Mouse (Mus musculus): Measurements from ENCODE around the gene 2310034G01Rik. TPM values are rescaled to one million over a fixed set of nuclear protein-coding genes. Genes with fewer than 3 reads are reported as not detected.

Gene 2310034G01Rik
- polyA plus RNA-seq, 1 experiment from 2014 or later, result 1.8 TPM

DNA sequence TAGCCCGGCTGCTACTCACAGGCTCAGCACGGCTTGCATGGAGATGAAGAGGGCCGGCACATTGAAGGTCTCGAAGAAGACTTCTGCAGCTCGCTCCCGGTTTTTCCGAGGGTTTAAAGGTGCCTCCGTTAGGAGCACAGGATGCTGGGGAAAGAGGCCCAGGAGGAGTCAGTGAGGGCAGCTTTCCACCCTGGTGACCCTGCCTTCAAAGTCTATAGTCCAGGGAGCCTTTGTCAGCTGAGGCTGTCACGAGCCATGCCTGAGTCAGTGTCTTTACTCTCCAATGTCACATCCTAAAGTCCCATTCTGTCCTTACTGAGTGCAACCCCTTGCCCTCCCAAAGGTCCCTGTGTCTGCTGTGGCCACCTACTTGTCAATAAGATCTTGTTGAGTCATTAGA is 32.2 kb upstream of the 2310034G01Rik start:
- H3K9ac ChIP-seq, result no peak overlapping the region

DNA sequence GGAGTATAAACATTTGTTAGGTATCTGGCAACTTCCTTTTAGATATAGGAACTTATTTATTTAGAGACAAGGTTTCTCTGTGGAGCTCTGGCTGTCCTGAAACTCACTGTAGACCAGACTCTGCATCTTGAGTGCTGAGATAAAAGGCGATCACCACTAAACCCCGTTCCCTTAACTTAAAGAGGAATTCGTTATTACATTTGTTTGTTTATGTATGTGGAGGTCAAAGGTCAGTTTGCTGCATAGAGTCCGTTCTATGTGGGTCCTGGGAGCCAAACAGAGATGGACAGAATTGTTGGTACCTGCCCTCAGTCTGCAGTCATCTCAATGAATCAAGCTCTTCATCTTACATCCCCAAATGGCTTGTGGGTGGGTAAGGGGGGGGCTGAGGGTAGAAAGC is 25.8 kb upstream of the 2310034G01Rik start:
- peaks cover 48% of the 10 kb centered on the region for H3K36me3 ChIP-seq (replicated peaks)
- no peak overlapping the region for H3K4me2 ChIP-seq
- no peak overlapping the region for H3K27ac ChIP-seq
- H3K9ac ChIP-seq, result no peak overlapping the region
- 75% methylated on average over 4 of the region's 4 CpGs for WGBS
- H3K4me1 ChIP-seq, result no peaks in the 10 kb centered on the region
- no peaks in the 10 kb centered on the region for H3K9me3 ChIP-seq
- H3K4me3 ChIP-seq (replicated peaks), result no peak overlapping the region
- no peak for ATAC-seq (ENCODE audit: low FRiP score)
- no peaks in the 10 kb centered on the region for H3K27me3 ChIP-seq

More for the DNA sequence above, 32.2 kb upstream of the 2310034G01Rik start:
- ATAC-seq (ENCODE audit: low FRiP score), result no peak
- H3K36me3 ChIP-seq (replicated peaks), result peaks cover 92% of the 10 kb centered on the region
- no peaks in the 10 kb centered on the region for H3K9me3 ChIP-seq
- no peaks in the 10 kb centered on the region for H3K27me3 ChIP-seq
- H3K4me3 ChIP-seq (replicated peaks), result no peak overlapping the region
- H3K4me2 ChIP-seq, result no peak overlapping the region
- WGBS, result 88% methylated on average over 9 of the region's 9 CpGs
- no peaks in the 10 kb centered on the region for H3K4me1 ChIP-seq
- no peak overlapping the region for H3K27ac ChIP-seq

DNA sequence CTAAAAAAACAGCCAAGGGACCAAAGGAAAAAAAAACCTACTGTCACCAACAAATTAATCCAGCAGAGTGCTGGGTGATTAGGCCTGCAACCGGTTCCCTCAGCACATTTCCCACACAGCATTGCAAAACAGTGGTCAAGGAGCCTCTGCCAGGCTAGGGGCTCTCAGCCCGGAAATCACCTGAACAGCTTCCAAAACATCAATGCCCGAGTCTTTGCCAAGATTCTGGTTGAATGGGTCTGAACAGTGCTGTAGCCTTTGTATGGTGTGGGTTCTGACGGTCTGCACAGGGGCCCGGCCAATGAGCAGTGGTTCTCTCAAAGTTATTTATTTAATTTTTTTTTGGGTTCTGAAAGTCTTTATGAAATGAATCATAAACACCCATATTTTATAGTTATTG is 25.4 kb upstream of the 2310034G01Rik start:
- WGBS, result 61% methylated on average over 5 of the region's 5 CpGs
- Histone ChIP-seq H3K4me1 (no peaks in the 10 kb centered on the region), H3K4me2 (no peak overlapping the region), H3K4me3 (replicated peaks) (no peak overlapping the region), H3K9ac (no peak overlapping the region), H3K36me3 (replicated peaks) (peaks cover 44% of the 10 kb centered on the region), H3K27me3 (no peaks in the 10 kb centered on the region), H3K27ac (no peak overlapping the region), H3K9me3 (no peaks in the 10 kb centered on the region)
- no peak for ATAC-seq (ENCODE audit: low FRiP score)

DNA sequence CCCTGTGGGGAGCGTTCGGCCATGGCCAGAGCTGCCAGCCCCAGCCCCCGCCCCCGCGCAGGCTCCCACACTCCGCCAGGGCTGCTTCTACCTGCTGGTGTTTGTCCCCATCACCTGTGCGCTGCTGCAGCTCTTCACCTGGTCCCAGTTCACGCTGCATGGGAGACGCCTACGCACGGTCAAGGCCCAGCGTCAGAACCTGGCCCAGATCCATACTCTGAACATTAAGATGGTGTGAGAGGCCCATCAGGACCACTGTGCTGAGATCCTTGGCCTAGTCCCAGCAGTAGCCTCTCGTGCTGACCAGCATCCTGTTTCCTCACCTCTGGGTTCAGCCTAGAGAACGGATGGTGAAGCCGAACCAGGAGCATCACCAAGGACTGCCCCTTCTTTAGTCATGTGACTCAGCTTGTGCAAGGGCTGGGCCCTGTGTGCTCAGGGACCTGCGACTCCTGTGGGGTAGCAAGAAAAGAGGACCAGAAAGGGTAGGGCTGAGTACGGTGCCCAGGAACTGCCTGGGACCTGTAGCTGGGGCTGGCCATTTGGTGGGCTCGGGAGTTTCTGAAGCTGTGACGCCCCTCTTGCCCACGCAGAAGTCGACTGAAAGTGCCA is 24.5 kb upstream of the 2310034G01Rik start:
- Histone ChIP-seq H3K4me3 (replicated peaks) (no peak overlapping the region), H3K9me3 (no peaks in the 10 kb centered on the region), H3K4me2 (no peak overlapping the region), H3K36me3 (replicated peaks) (peaks cover 35% of the 10 kb centered on the region), H3K27me3 (no peaks in the 10 kb centered on the region), H3K27ac (no peak overlapping the region), H3K9ac (no peak overlapping the region), H3K4me1 (no peaks in the 10 kb centered on the region)
- 57% methylated on average over 21 of the region's 21 CpGs for WGBS
- 0 out of 2 replicates have a peak, but pooled peaks have one; percentile 33 for ATAC-seq (ENCODE audit: low FRiP score)

DNA sequence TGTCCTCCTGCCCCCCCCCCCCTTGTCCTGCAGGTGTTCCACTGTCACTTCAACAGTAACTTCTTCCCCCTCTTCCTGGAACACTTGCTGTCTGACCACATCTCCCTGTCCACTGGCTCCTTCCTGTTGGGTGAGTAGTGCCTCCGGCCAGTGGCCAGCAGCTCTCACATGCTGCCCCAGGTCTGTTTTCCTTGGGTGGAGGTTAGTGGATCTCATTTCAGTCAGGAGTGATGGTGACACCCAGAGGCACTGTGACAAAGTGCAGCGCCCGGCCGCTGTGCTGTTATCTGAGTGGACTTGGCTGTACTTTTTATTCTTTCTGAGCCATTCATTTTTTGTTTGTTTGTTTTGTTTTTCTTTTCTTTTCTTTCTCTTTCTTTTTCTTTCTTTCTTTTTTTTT is 19.1 kb upstream of the 2310034G01Rik start:
- WGBS, result 28% methylated on average over 4 of the region's 4 CpGs
- no peak for ATAC-seq (ENCODE audit: low FRiP score)
- Histone ChIP-seq H3K4me1 (no peaks in the 10 kb centered on the region), H3K4me3 (replicated peaks) (no peak overlapping the region), H3K27ac (no peak overlapping the region), H3K36me3 (replicated peaks) (no peaks in the 10 kb centered on the region; the same call in 1 of the 2 replicates), H3K27me3 (no peaks in the 10 kb centered on the region), H3K9ac (no peak overlapping the region), H3K4me2 (no peak overlapping the region), H3K9me3 (no peaks in the 10 kb centered on the region)

DNA sequence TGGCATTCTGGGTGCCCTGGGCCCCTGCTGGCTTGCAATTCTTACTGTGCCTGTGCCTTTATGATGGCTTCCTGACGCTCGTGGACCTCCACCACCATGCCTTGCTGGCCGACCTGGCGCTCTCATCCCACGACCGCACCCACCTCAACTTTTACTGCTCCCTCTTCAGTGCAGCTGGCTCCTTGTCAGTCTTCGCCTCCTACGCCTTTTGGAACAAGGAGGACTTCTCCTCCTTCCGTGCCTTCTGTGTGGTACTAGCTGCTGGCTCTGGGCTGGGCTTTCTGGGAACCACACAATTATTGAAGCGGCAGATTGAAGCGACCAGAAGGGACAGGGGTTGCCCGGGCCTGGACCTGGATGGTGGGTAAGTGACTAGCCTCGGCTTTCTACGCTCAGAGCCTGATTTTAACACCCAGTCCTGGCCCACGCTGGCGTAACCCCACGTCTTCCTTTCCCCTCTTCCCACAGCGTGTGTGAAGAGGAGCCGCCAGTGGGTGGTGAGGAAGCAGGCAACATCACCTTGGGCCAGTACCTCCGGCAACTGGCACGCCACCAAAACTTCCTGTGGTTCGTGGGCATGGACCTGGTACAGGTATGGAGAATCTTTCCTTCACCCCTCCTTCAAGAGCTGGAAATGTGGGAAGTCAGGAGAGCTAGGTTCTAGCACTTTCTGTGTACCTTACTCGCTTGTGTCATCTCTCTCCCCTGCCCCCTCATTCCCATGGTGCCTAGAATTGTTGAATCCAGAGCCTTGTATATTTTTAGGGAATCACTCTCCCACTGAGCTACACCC is 17.9 kb upstream of the 2310034G01Rik start:
- Histone ChIP-seq H3K4me2 (no peak overlapping the region), H3K9ac (no peak overlapping the region), H3K27ac (no peak overlapping the region), H3K4me1 (no peaks in the 10 kb centered on the region), H3K27me3 (no peaks in the 10 kb centered on the region), H3K9me3 (no peaks in the 10 kb centered on the region), H3K36me3 (replicated peaks) (no peaks in the 10 kb centered on the region; the same call in 1 of the 2 replicates), H3K4me3 (replicated peaks) (no peak overlapping the region)
- 88% methylated on average over 23 of the region's 23 CpGs for WGBS
- no peak for ATAC-seq (ENCODE audit: low FRiP score)

DNA sequence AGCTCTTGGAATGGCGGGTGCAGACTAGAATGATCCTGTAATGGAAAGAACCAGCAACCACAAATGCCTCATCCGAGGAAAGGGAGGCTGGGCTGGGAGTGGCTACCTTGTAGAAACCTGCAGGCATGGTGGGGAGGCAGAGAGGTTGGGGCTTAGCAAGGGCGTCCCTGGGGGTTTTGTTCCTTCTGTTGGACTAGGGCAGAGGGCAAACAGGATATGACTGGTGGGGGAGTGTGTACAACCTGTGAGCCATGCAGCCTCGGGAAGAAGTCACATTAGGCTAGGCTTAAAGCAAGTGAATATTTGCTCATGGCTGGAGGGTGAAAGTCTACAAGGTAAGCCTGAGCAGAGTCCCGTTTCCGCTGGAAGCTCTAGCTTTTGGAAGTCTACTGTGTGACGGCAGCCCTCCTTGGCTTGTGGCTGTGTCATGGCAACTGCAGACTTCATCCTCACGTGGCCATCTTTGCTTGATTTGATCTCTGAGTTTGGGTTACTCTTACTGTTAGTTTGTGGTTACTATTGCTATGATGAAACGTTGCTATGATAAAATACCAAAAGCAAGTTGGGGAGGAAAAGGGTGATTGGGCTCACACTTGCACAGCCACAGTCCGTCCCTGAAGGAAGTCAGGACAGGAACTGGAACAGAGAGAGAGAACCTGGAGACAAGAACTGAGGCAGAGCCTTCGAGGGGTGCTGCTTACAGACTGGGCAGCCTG is 13.3 kb upstream of the 2310034G01Rik start:
- Histone ChIP-seq H3K9ac (no peak overlapping the region), H3K9me3 (no peaks in the 10 kb centered on the region), H3K27ac (no peak overlapping the region), H3K4me1 (no peaks in the 10 kb centered on the region), H3K4me3 (replicated peaks) (no peak overlapping the region), H3K27me3 (peaks cover under 1% of the 10 kb centered on the region), H3K4me2 (no peak overlapping the region), H3K36me3 (replicated peaks) (no peaks in the 10 kb centered on the region)
- no peak for ATAC-seq (ENCODE audit: low FRiP score)
- 84% methylated on average over 11 of the region's 11 CpGs for WGBS

DNA sequence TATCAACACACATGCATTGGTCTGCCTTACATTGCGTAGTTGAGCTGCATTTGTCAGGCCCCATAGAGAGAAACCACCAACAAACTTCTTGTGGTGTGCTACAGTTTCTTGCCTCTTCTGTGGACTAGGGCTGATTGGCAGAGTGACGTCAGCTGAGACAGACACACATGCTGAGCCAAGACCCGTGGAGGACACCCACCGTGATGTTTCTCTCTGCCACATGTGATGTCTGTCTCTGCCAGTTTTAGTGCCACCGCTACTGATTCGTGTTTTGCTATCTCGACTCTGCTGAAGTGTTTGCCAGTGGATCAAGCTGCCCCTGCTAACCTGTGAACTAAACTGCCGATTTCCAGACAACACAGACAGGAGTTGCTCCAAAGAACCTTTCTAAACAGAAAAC is 12.0 kb upstream of the 2310034G01Rik start:
- H3K9me3 ChIP-seq, result no peaks in the 10 kb centered on the region

DNA sequence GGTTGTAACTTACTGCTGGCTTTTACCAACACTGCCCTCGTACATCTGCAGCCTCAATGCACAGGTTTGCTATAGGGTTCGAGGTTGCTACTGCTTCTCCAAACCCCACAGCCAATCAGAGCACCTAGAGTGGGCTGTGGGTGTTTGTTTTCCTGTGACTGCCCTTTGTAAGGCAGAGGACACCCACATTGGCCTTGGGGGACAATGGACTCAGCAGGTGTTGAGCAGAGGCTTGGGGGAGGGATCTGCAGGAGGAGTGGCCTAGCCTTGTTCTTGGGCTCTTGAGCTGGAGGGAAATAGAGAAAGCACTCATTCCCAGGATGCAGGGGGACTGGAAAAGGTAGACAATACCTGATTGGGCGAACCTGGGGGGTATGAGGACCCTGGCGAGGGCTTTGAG is 8.3 kb upstream of the 2310034G01Rik start:
- 56% methylated on average over 4 of the region's 4 CpGs for WGBS
- Histone ChIP-seq H3K27ac (no peak overlapping the region), H3K9ac (no peak overlapping the region), H3K9me3 (no peaks in the 10 kb centered on the region), H3K4me2 (no peak overlapping the region), H3K4me3 (replicated peaks) (no peak overlapping the region), H3K27me3 (peaks cover 19% of the 10 kb centered on the region), H3K4me1 (peaks cover 15% of the 10 kb centered on the region; the same call in 1 of the 2 replicates), H3K36me3 (replicated peaks) (no peaks in the 10 kb centered on the region)
- no peak for ATAC-seq (ENCODE audit: low FRiP score)

More for the DNA sequence above, 12.0 kb upstream of the 2310034G01Rik start:
- Histone ChIP-seq H3K36me3 (replicated peaks) (no peaks in the 10 kb centered on the region), H3K27ac (no peak overlapping the region), H3K4me2 (no peak overlapping the region), H3K4me3 (replicated peaks) (no peak overlapping the region), H3K4me1 (peaks cover 7% of the 10 kb centered on the region; the same call in 1 of the 2 replicates), H3K27me3 (peaks cover 14% of the 10 kb centered on the region), H3K9ac (no peak overlapping the region)
- 85% methylated on average over 8 of the region's 8 CpGs for WGBS
- ATAC-seq (ENCODE audit: low FRiP score), result no peak

DNA sequence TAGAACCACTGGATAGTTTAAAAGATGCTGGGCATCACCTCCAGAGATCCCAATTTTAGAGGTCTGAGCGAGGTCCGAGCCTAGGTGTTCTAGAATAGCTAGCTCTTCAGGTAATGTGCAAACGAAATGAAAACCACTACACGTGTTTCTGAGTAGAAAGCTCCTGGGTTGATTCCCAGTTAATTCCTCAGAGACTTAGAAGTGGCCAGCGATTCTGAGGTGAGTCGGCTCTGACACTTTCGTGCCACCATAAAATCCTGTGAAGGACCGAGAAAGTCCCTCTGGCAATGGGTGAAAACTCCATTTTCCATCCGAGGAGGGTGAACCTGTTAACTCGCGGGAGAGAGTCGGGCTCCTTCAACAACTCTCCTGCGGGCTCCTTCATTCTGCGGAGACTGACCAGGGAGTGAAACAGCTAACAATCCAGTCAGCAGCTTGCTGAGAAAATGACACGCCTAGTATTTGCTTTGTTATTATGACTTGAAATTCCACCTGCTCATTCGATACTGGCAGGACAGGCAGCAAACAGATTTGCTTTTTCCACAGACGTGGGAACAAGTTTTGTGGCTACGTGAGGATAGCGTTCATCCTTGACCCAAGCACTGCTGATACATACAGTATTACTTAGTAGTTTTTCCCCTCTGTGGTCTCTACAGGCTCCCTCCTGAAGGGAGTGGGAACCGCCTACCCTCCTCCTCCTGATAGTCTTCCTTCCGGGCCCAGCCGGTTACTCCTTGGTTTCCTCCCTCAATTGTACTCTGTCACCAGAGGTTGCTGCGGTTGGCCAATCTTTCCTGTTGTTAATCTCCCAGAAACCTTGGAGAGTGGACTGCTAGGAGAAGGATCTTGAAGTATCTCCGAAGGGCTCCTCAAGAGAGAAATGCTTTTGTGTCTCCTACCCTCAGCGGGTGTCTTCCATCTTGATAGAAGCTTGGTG is 7.5 kb upstream of the 2310034G01Rik start:
- H3K4me3 ChIP-seq (replicated peaks), result peak overlapping the region; percentile 55

DNA sequence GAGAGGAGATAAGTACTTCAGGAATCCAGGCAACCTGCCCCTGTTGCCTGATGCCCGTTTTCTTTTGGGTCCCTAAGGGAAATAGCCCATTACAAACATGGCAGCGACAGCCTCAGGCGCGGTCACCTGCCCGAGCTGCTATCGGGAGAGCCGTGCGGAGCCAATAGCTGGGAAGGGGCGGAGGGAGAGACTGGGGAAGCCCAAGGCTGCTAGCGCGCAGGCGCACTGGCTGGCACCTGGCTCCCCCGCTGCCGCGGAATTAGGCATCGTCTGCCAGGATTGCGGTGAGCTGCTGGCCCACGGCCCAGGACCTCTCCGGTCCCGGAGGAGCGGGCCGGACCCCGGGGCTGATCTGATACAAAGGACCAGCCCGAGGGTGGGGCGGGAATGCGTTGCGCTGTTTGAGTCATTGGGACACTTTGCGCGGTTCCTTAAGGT is 6.6 kb upstream of the 2310034G01Rik start:
- H3K9ac ChIP-seq, result peak overlapping the region; percentile 62
- H3K36me3 ChIP-seq (replicated peaks), result no peaks in the 10 kb centered on the region
- H3K27me3 ChIP-seq, result peaks cover 25% of the 10 kb centered on the region
- WGBS, result 1% methylated on average over 29 of the region's 29 CpGs
- no peak overlapping the region for H3K27ac ChIP-seq
- peak overlapping the region; percentile 55 for H3K4me3 ChIP-seq (replicated peaks)
- H3K4me1 ChIP-seq, result peaks cover 15% of the 10 kb centered on the region; the same call in 1 of the 2 replicates
- ATAC-seq (ENCODE audit: low FRiP score), result peak; percentile 94
- peak overlapping the region; percentile 73 for H3K4me2 ChIP-seq
- H3K9me3 ChIP-seq, result no peaks in the 10 kb centered on the region

More for the DNA sequence above, 7.5 kb upstream of the 2310034G01Rik start:
- Histone ChIP-seq H3K4me1 (peaks cover 15% of the 10 kb centered on the region; the same call in 1 of the 2 replicates), H3K4me2 (peak overlapping the region; percentile 73), H3K9ac (peak overlapping the region; percentile 62; the same call in 1 of the 2 replicates), H3K27ac (no peak overlapping the region), H3K36me3 (replicated peaks) (no peaks in the 10 kb centered on the region), H3K9me3 (no peaks in the 10 kb centered on the region), H3K27me3 (peaks cover 21% of the 10 kb centered on the region)
- WGBS, result 19% methylated on average over 25 of the region's 25 CpGs
- ATAC-seq (ENCODE audit: low FRiP score), result no peak
